Mouse (Mus musculus) retina, embryonic 14.5 days (tissue): Measurements from ENCODE around the gene Tomm40.

Experiments
- DNase-seq: peaks from one replicate; pipeline ENCODE4 v3.0.0-alpha.2; 2015; ENCODE audit warnings: low spot score

The Tomm40 gene

GRCm38 (mm10) chr7:19704475-19704874 is 10.8 kb downstream of the Tomm40 start:
- no peak for DNase-seq

GRCm38 (mm10) chr7:19702859-19703555 is 12.2 kb downstream of the Tomm40 start:
- no peak for DNase-seq

GRCm38 (mm10) chr7:19701069-19701761 is 14.0 kb downstream of the Tomm40 start:
- DNase-seq = peak; percentile 81

- DNase-seq = no peak
These were observed 14.8 kb downstream of the Tomm40 start for GRCm38 (mm10) chr7:19700299-19701068.

- DNase-seq = no peak
These were observed 15.4 kb downstream of the Tomm40 start for GRCm38 (mm10) chr7:19699827-19700148.

- peak; percentile 49 for DNase-seq
These were observed 16.1 kb downstream of the Tomm40 start, which contains the start of gene Apoe for GRCm38 (mm10) chr7:19698907-19699826. Gene Apoe, minus strand, starts transcription at chr7:19699188.

GRCm38 (mm10) chr7:19697949-19698906 is 17.0 kb downstream of the Tomm40 start:
- peak; percentile 61 for DNase-seq

- no peak for DNase-seq
These were observed 18.8 kb downstream of the Tomm40 start for GRCm38 (mm10) chr7:19696336-19696873.

GRCm38 (mm10) chr7:19695881-19696280 is 19.4 kb downstream of the Tomm40 start:
- no peak for DNase-seq

- no peak for DNase-seq
These were observed 20.0 kb downstream of the Tomm40 start for GRCm38 (mm10) chr7:19695213-19695594.

- no peak for DNase-seq
These were observed 20.7 kb downstream of the Tomm40 start for GRCm38 (mm10) chr7:19694336-19695212.

GRCm38 (mm10) chr7:19693421-19693820 is 21.8 kb downstream of the Tomm40 start:
- peak; percentile 66 for DNase-seq

GRCm38 (mm10) chr7:19691873-19692865 is 23.1 kb downstream of the Tomm40 start, which contains the start of gene Apoc1:
Gene Apoc1, minus strand, starts transcription at chr7:19692660.
- DNase-seq = no peak

- DNase-seq = no peak
These were observed 23.8 kb downstream of the Tomm40 start for GRCm38 (mm10) chr7:19691434-19691833.

- no peak for DNase-seq
These were observed 24.4 kb downstream of the Tomm40 start for GRCm38 (mm10) chr7:19690845-19691244.

GRCm38 (mm10) chr7:19688611-19689010 is 26.6 kb downstream of the Tomm40 start:
- DNase-seq = no peak

- no peak for DNase-seq
These were observed 27.1 kb downstream of the Tomm40 start for GRCm38 (mm10) chr7:19688101-19688500.
